Mouse (Mus musculus): ENCODE measurements around the gene Cdh4. TPM values are rescaled to one million over a fixed set of nuclear protein-coding genes. Genes with fewer than 3 reads are reported as not detected.

The Cdh4 gene
- polyA plus RNA-seq, 1 experiment from 2014 or later = 63.4 TPM

DNA sequence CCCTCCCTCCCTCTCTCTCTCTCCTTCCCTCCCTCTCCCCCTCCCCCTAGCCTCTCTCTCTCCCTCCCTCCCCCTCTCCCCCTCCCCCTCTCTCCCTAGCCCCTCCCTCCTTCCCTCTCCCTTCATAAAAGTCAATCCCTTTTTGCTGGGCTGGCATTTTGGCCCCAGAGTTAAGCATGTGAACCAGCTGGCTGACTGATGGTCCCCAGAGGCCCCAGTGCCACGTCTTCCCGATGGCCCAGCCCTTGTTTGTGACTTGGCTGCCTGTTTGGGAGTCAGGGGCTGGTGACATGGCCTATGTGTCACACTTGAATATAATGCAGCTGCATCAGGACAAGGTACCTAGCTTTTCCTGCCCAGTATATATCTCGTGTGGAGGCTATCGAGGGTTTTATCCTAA lies 96.3 kb downstream of the Cdh4 start:
- peaks cover 31% of the 10 kb centered on the region for H3K4me1 ChIP-seq (ENCODE audit: control insufficient read depth, insufficient read depth, low read length)
- ATAC-seq = no peak
- H3K4me2 ChIP-seq (ENCODE audit: low read length) = no peak overlapping the region
- H3K27ac ChIP-seq (ENCODE audit: low read length) = no peak overlapping the region
- H3K9ac ChIP-seq (ENCODE audit: low read depth, low read length) = no peak overlapping the region
- no peak overlapping the region for H3K4me3 ChIP-seq (ENCODE audit: low read depth, low read length)
- H3K27me3 ChIP-seq (ENCODE audit: control insufficient read depth, insufficient read depth, low read depth, low read length) = no peaks in the 10 kb centered on the region
- no peaks in the 10 kb centered on the region for H3K9me3 ChIP-seq (replicated peaks; ENCODE audit: control insufficient read depth, low read length, poor library complexity, severe bottlenecking)
- H3K36me3 ChIP-seq (ENCODE audit: control insufficient read depth, insufficient read depth, low read length) = no peaks in the 10 kb centered on the region
- WGBS = 39% methylated on average over 4 of the region's 4 CpGs

DNA sequence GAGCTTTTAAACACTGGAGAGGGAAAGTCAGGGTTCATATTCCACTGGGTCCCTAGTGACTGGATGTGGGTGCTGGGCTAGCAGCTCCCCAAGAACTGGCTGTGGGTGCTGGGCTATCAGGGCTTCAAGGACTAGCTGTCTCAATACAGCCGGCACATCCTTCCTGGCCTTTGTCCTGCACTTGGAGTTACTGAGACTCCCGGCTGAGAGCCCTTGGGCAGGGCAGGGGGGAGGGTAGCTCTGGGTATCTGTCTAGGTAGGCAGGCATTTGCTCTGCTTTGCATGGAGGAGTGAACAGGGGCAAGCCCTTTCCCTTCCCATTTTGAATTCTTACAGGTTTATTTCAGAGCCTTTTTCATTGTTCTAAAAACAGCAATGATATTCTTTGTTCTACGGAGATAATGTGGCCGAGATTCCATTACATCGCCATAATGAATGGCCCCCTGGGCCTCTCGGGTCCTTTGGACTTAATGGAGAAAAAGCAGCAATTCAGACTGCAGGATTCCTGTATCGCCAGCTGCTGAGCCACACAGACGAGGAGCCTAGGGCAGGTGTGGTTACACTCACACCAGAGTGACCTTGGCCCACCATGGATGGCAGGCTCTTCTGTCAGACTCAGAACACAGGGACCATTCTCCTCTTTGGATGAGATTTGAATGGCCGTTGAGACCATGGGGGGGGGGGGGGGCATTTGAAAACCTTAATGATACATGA lies 97.5 kb downstream of the Cdh4 start:
- ATAC-seq = no peak
- no peaks in the 10 kb centered on the region for H3K27me3 ChIP-seq (ENCODE audit: control insufficient read depth, insufficient read depth, low read depth, low read length)
- H3K36me3 ChIP-seq (ENCODE audit: control insufficient read depth, insufficient read depth, low read length) = no peaks in the 10 kb centered on the region
- H3K9me3 ChIP-seq (replicated peaks; ENCODE audit: control insufficient read depth, low read length, poor library complexity, severe bottlenecking) = no peaks in the 10 kb centered on the region
- no peak overlapping the region for H3K4me2 ChIP-seq (ENCODE audit: low read length)
- no peak overlapping the region for H3K4me3 ChIP-seq (ENCODE audit: low read depth, low read length)
- H3K9ac ChIP-seq (ENCODE audit: low read depth, low read length) = no peak overlapping the region
- WGBS = 10% methylated on average over 9 of the region's 9 CpGs
- H3K27ac ChIP-seq (ENCODE audit: low read length) = no peak overlapping the region
- H3K4me1 ChIP-seq (ENCODE audit: control insufficient read depth, insufficient read depth, low read length) = peaks cover 31% of the 10 kb centered on the region

DNA sequence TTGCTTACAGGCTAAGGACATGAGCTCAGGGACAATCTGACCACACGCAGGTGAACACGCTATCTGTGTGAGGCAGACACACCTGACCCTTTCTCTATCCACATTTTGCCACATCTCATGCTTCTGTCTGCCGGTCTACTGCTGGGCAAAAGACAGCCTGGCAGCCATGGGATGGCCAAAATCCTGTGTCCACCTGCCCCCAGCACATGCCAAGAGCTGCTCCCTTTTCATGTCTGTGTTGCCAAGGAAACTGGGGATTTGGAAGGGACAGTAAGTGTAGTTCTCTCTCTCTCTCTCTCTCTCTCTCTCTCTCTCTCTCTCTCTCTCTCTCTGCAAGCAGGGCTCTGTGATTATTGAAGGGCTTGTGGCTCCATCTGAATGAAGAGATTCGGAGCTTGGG lies 98.9 kb downstream of the Cdh4 start:
- no peaks in the 10 kb centered on the region for H3K9me3 ChIP-seq (replicated peaks; ENCODE audit: control insufficient read depth, low read length, poor library complexity, severe bottlenecking)
- no peak overlapping the region for H3K9ac ChIP-seq (ENCODE audit: low read depth, low read length)
- H3K27ac ChIP-seq (ENCODE audit: low read length) = no peak overlapping the region
- ATAC-seq = no peak
- H3K4me2 ChIP-seq (ENCODE audit: low read length) = no peak overlapping the region
- H3K36me3 ChIP-seq (ENCODE audit: control insufficient read depth, insufficient read depth, low read length) = no peaks in the 10 kb centered on the region
- H3K4me1 ChIP-seq (ENCODE audit: control insufficient read depth, insufficient read depth, low read length) = peaks cover 28% of the 10 kb centered on the region
- H3K4me3 ChIP-seq (ENCODE audit: low read depth, low read length) = no peak overlapping the region
- WGBS = 91% methylated on average over 4 of the region's 4 CpGs
- no peaks in the 10 kb centered on the region for H3K27me3 ChIP-seq (ENCODE audit: control insufficient read depth, insufficient read depth, low read depth, low read length)

DNA sequence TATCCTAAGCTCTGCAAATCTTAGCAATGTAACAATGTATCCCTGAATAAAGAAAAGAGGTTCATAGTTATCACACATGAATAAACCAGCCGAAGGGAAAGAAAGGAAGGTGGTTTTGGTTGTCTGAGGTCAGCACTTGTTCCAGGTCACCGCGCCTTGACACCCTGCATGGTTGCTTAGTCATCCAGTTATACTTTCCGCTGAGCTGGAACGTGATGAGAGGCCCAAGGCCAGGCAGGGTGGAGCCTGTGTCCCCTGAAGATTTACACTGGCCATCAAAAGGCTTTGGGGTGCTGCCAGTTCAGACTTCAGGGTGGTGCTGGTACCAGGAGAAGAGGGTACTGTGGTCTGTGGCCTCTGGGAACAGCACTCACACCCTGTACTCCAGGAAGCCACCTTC lies 105.4 kb downstream of the Cdh4 start:
- H3K9ac ChIP-seq (ENCODE audit: low read depth, low read length) = no peak overlapping the region
- no peaks in the 10 kb centered on the region for H3K4me1 ChIP-seq (ENCODE audit: control insufficient read depth, insufficient read depth, low read length)
- no peak overlapping the region for H3K4me3 ChIP-seq (ENCODE audit: low read depth, low read length)
- ATAC-seq = no peak
- no peaks in the 10 kb centered on the region for H3K9me3 ChIP-seq (replicated peaks; ENCODE audit: control insufficient read depth, low read length, poor library complexity, severe bottlenecking)
- no peaks in the 10 kb centered on the region for H3K36me3 ChIP-seq (ENCODE audit: control insufficient read depth, insufficient read depth, low read length)
- H3K27me3 ChIP-seq (ENCODE audit: control insufficient read depth, insufficient read depth, low read depth, low read length) = no peaks in the 10 kb centered on the region
- WGBS = 57% methylated on average over 5 of the region's 5 CpGs
- no peak overlapping the region for H3K4me2 ChIP-seq (ENCODE audit: low read length)
- H3K27ac ChIP-seq (ENCODE audit: low read length) = no peak overlapping the region

DNA sequence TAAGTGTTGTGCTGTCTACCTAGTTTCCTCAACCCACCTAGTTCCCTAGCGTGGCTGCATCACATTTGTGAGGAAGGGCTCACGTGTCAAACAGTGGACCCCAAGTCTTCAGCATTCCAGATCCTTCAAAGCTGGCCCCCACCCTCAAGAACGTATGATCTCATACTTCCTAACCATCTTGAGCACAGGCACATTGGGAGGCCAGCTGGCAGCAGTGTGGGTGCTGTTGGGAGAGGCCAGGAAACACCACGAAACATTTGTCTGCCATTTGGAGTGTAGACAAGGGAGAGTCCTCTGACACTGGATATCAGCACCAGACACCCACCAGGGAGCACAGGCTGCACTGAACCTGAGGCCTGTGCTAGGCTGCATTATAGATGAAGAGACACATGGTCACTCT lies 113.7 kb downstream of the Cdh4 start:
- peaks cover 4% of the 10 kb centered on the region; the same call in 1 of the 2 replicates for H3K4me1 ChIP-seq (ENCODE audit: control insufficient read depth, insufficient read depth, low read length)
- WGBS = 87% methylated on average over 4 of the region's 4 CpGs
- no peak overlapping the region for H3K27ac ChIP-seq (ENCODE audit: low read length)
- no peaks in the 10 kb centered on the region for H3K36me3 ChIP-seq (ENCODE audit: control insufficient read depth, insufficient read depth, low read length)
- ATAC-seq = no peak
- no peak overlapping the region for H3K4me3 ChIP-seq (ENCODE audit: low read depth, low read length)
- no peak overlapping the region for H3K4me2 ChIP-seq (ENCODE audit: low read length)
- no peaks in the 10 kb centered on the region for H3K27me3 ChIP-seq (ENCODE audit: control insufficient read depth, insufficient read depth, low read depth, low read length)
- H3K9ac ChIP-seq (ENCODE audit: low read depth, low read length) = no peak overlapping the region
- H3K9me3 ChIP-seq (replicated peaks; ENCODE audit: control insufficient read depth, low read length, poor library complexity, severe bottlenecking) = no peaks in the 10 kb centered on the region

DNA sequence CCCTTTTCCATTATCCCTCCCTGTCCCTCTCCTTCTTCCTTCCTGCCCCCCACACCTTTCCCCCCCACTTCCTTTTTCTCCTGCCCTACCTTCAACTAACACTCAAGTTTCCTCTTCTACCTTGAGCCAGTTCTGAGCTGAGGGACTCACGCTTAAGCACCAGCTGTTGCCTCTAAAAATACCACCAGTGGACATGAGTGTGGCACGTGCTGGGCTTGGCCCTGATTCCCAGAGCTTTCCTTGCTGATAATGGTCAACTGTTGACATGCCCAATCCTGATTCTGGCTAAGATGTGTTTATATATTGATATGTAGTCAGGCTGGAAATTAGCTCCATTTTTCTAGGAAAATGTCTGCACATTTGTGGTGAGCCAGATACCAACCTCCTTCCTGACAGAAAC lies 120.1 kb downstream of the Cdh4 start:
- 90% methylated on average over 2 of the region's 2 CpGs for WGBS
- Histone ChIP-seq H3K27ac (ENCODE audit: low read length) (no peak overlapping the region), H3K4me2 (ENCODE audit: low read length) (no peak overlapping the region), H3K36me3 (ENCODE audit: control insufficient read depth, insufficient read depth, low read length) (no peaks in the 10 kb centered on the region), H3K9ac (ENCODE audit: low read depth, low read length) (no peak overlapping the region), H3K4me3 (ENCODE audit: low read depth, low read length) (no peak overlapping the region), H3K27me3 (ENCODE audit: control insufficient read depth, insufficient read depth, low read depth, low read length) (no peaks in the 10 kb centered on the region), H3K4me1 (ENCODE audit: control insufficient read depth, insufficient read depth, low read length) (peaks cover 15% of the 10 kb centered on the region), H3K9me3 (replicated peaks; ENCODE audit: control insufficient read depth, low read length, poor library complexity, severe bottlenecking) (no peaks in the 10 kb centered on the region)
- no peak for ATAC-seq

DNA sequence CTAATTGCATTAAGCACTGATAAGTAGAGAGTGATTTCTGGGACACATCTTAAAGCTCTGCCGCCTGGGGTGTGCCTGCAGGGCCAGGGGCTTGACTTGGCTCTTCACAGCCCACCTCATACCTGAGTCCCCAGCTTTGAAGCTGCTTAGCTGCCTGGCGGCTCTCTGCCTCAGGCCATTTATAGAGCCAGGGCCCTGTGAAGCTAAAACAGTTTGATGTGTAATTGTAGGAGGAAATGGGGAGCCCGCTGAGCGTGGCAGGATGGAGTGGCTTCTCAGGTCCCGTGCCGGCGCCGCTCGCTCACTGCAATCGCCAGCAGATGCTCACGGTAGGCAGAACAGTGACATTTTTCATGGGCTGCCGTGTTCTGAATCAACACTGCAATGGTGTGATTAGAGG lies 123.4 kb downstream of the Cdh4 start:
- ATAC-seq = peak; percentile 54
- Histone ChIP-seq H3K27me3 (ENCODE audit: control insufficient read depth, insufficient read depth, low read depth, low read length) (no peaks in the 10 kb centered on the region), H3K27ac (ENCODE audit: low read length) (no peak overlapping the region), H3K36me3 (ENCODE audit: control insufficient read depth, insufficient read depth, low read length) (no peaks in the 10 kb centered on the region), H3K9ac (ENCODE audit: low read depth, low read length) (no peak overlapping the region), H3K9me3 (replicated peaks; ENCODE audit: control insufficient read depth, low read length, poor library complexity, severe bottlenecking) (no peaks in the 10 kb centered on the region; the same call in 1 of the 2 replicates), H3K4me1 (ENCODE audit: control insufficient read depth, insufficient read depth, low read length) (peaks cover 11% of the 10 kb centered on the region), H3K4me2 (ENCODE audit: low read length) (peak overlapping the region; percentile 4; the same call in 1 of the 2 replicates), H3K4me3 (ENCODE audit: low read depth, low read length) (no peak overlapping the region)
- 26% methylated on average over 12 of the region's 12 CpGs for WGBS

DNA sequence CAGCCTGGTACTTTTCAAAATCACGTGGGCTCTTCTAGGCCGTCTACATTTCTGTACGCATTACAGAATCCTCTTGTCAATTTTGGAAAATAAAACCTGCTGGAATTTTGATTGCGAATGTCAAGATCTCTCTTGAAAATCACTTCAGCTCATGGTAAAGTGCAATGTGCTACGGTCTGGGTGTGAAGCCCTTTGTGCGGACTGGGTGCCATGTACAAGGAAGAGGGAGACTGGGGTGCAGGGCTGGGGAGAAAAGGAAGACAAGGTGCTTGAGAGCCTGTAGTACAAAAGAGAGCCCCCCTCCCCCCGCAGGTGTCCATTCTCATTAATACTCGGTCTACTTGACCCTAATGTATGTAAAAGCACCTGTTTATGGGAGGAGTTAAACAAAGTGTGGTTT lies 125.7 kb downstream of the Cdh4 start:
- no peaks in the 10 kb centered on the region for H3K27me3 ChIP-seq (ENCODE audit: control insufficient read depth, insufficient read depth, low read depth, low read length)
- no peaks in the 10 kb centered on the region; the same call in 1 of the 2 replicates for H3K9me3 ChIP-seq (replicated peaks; ENCODE audit: control insufficient read depth, low read length, poor library complexity, severe bottlenecking)
- H3K4me3 ChIP-seq (ENCODE audit: low read depth, low read length) = no peak overlapping the region
- H3K4me2 ChIP-seq (ENCODE audit: low read length) = no peak overlapping the region
- no peaks in the 10 kb centered on the region for H3K36me3 ChIP-seq (ENCODE audit: control insufficient read depth, insufficient read depth, low read length)
- H3K9ac ChIP-seq (ENCODE audit: low read depth, low read length) = no peak overlapping the region
- H3K4me1 ChIP-seq (ENCODE audit: control insufficient read depth, insufficient read depth, low read length) = peaks cover 11% of the 10 kb centered on the region
- ATAC-seq = no peak
- no peak overlapping the region for H3K27ac ChIP-seq (ENCODE audit: low read length)
- 92% methylated on average over 8 of the region's 8 CpGs for WGBS

DNA sequence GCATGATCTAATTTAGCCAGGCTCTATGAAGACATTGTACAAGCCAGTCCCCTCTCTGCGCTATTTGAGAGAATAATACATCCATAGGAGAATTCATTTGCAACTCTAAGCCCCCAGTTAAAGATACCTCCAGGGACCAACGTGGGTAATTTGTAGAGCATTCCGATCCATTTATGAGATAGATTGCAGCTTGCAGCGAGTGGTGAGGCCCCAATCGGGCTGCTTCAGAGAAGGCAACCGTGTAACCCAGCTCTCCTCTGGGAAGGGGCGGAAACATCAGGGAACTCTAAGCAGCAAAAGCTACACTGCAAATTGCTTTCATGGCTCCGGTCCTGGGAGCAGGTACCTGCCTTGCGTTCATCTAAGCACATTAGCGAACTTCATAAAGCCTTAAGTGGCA lies 126.9 kb downstream of the Cdh4 start:
- Histone ChIP-seq H3K27ac (ENCODE audit: low read length) (no peak overlapping the region), H3K4me3 (ENCODE audit: low read depth, low read length) (no peak overlapping the region), H3K4me1 (ENCODE audit: control insufficient read depth, insufficient read depth, low read length) (peaks cover 12% of the 10 kb centered on the region), H3K9me3 (replicated peaks; ENCODE audit: control insufficient read depth, low read length, poor library complexity, severe bottlenecking) (no peaks in the 10 kb centered on the region; the same call in 1 of the 2 replicates), H3K4me2 (ENCODE audit: low read length) (no peak overlapping the region), H3K9ac (ENCODE audit: low read depth, low read length) (no peak overlapping the region), H3K27me3 (ENCODE audit: control insufficient read depth, insufficient read depth, low read depth, low read length) (no peaks in the 10 kb centered on the region), H3K36me3 (ENCODE audit: control insufficient read depth, insufficient read depth, low read length) (no peaks in the 10 kb centered on the region)
- 45% methylated on average over 10 of the region's 10 CpGs for whole genome bisulfite sequencing
- no peak for ATAC-seq
